Mouse (Mus musculus): ENCODE measurements at regions not wholly inside any gene's neighbourhood (a gene's known extent, or its start where the extent isn't known, plus 50 kb on each side); places are given as distances from the start of the nearest gene placed in this dataset.

- Histone ChIP-seq H3K27ac (peak overlapping the region; percentile 90), H3K36me3 (replicated peaks; ENCODE audit: control insufficient read depth, insufficient read depth) (no peaks in the 10 kb centered on the region), H3K4me1 (replicated peaks; ENCODE audit: control insufficient read depth, insufficient read depth, low read length) (peaks cover 19% of the 10 kb centered on the region), H3K9me3 (ENCODE audit: control insufficient read depth, low read length) (no peaks in the 10 kb centered on the region), H3K9ac (peak overlapping the region; percentile 20; the same call in 1 of the 2 replicates), H3K27me3 (ENCODE audit: control insufficient read depth, insufficient read depth, low read length) (no peaks in the 10 kb centered on the region), H3K4me2 (replicated peaks) (peak overlapping the region; percentile 3), H3K4me3 (replicated peaks; ENCODE audit: low read length) (no peak overlapping the region)
- peak; percentile 56 for DNase-seq (ENCODE audit: low spot score)
- ATAC-seq (ENCODE audit: low FRiP score): peak; percentile 82
- WGBS: 36% methylated on average over 6 of the region's 6 CpGs
These were observed 535.6 kb downstream of the Basp1 start for GRCm38 (mm10) chr15:24877711-24878598.

GRCm38 (mm10) chr15:24876157-24876731, 537.3 kb downstream of the Basp1 start:
- ATAC-seq (ENCODE audit: low FRiP score): peak; percentile 77
- peak overlapping the region; percentile 54 for H3K27ac ChIP-seq
- no peaks in the 10 kb centered on the region for H3K36me3 ChIP-seq (replicated peaks; ENCODE audit: control insufficient read depth, insufficient read depth)
- no peak overlapping the region for H3K9ac ChIP-seq
- H3K4me1 ChIP-seq (replicated peaks; ENCODE audit: control insufficient read depth, insufficient read depth, low read length): peaks cover 19% of the 10 kb centered on the region
- no peaks in the 10 kb centered on the region for H3K27me3 ChIP-seq (ENCODE audit: control insufficient read depth, insufficient read depth, low read length)
- no peaks in the 10 kb centered on the region for H3K9me3 ChIP-seq (ENCODE audit: control insufficient read depth, low read length)
- H3K4me3 ChIP-seq (replicated peaks; ENCODE audit: low read length): no peak overlapping the region
- WGBS: 51% methylated on average over 5 of the region's 5 CpGs
- peak; percentile 65 for DNase-seq (ENCODE audit: low spot score)
- no peak overlapping the region for H3K4me2 ChIP-seq (replicated peaks)

GRCm38 (mm10) chr15:24840271-24840670, 573.3 kb downstream of the Basp1 start:
- H3K4me2 ChIP-seq (replicated peaks): no peak overlapping the region
- H3K36me3 ChIP-seq (replicated peaks; ENCODE audit: control insufficient read depth, insufficient read depth): no peaks in the 10 kb centered on the region
- 68% methylated on average over 2 of the region's 2 CpGs for WGBS
- no peak overlapping the region for H3K27ac ChIP-seq
- H3K4me1 ChIP-seq (replicated peaks; ENCODE audit: control insufficient read depth, insufficient read depth, low read length): no peaks in the 10 kb centered on the region
- no peak overlapping the region for H3K9ac ChIP-seq
- ATAC-seq (ENCODE audit: low FRiP score): no peak
- H3K4me3 ChIP-seq (replicated peaks; ENCODE audit: low read length): no peak overlapping the region
- no peaks in the 10 kb centered on the region for H3K27me3 ChIP-seq (ENCODE audit: control insufficient read depth, insufficient read depth, low read length)
- DNase-seq (ENCODE audit: low spot score): no peak
- H3K9me3 ChIP-seq (ENCODE audit: control insufficient read depth, low read length): no peaks in the 10 kb centered on the region

GRCm38 (mm10) chr15:24838390-24838789, 575.2 kb downstream of the Basp1 start:
- WGBS: 86% methylated on average over 7 of the region's 7 CpGs
- no peaks in the 10 kb centered on the region for H3K36me3 ChIP-seq (replicated peaks; ENCODE audit: control insufficient read depth, insufficient read depth)
- no peak overlapping the region for H3K4me3 ChIP-seq (replicated peaks; ENCODE audit: low read length)
- no peak overlapping the region for H3K9ac ChIP-seq
- H3K9me3 ChIP-seq (ENCODE audit: control insufficient read depth, low read length): no peaks in the 10 kb centered on the region
- no peaks in the 10 kb centered on the region for H3K27me3 ChIP-seq (ENCODE audit: control insufficient read depth, insufficient read depth, low read length)
- ATAC-seq (ENCODE audit: low FRiP score) (no peak), DNase-seq (ENCODE audit: low spot score) (no peak)
- no peak overlapping the region for H3K27ac ChIP-seq
- H3K4me2 ChIP-seq (replicated peaks): no peak overlapping the region
- H3K4me1 ChIP-seq (replicated peaks; ENCODE audit: control insufficient read depth, insufficient read depth, low read length): no peaks in the 10 kb centered on the region

GRCm38 (mm10) chr15:24827881-24828280, 585.7 kb downstream of the Basp1 start:
- WGBS: 76% methylated on average over 1 of the region's 1 CpGs
- ATAC-seq (ENCODE audit: low FRiP score) (no peak), DNase-seq (ENCODE audit: low spot score) (peak; percentile 47)
- H3K4me1 ChIP-seq (replicated peaks; ENCODE audit: control insufficient read depth, insufficient read depth, low read length): no peaks in the 10 kb centered on the region
- H3K9me3 ChIP-seq (ENCODE audit: control insufficient read depth, low read length): no peaks in the 10 kb centered on the region
- H3K9ac ChIP-seq: no peak overlapping the region
- no peak overlapping the region for H3K4me3 ChIP-seq (replicated peaks; ENCODE audit: low read length)
- H3K36me3 ChIP-seq (replicated peaks; ENCODE audit: control insufficient read depth, insufficient read depth): no peaks in the 10 kb centered on the region
- H3K27ac ChIP-seq: no peak overlapping the region
- no peak overlapping the region for H3K4me2 ChIP-seq (replicated peaks)
- no peaks in the 10 kb centered on the region for H3K27me3 ChIP-seq (ENCODE audit: control insufficient read depth, insufficient read depth, low read length)

GRCm38 (mm10) chr15:24827259-24827658, 586.3 kb downstream of the Basp1 start:
- Histone ChIP-seq H3K27ac (no peak overlapping the region), H3K9me3 (ENCODE audit: control insufficient read depth, low read length) (no peaks in the 10 kb centered on the region), H3K27me3 (ENCODE audit: control insufficient read depth, insufficient read depth, low read length) (no peaks in the 10 kb centered on the region), H3K9ac (no peak overlapping the region), H3K4me3 (replicated peaks; ENCODE audit: low read length) (no peak overlapping the region), H3K4me2 (replicated peaks) (no peak overlapping the region), H3K4me1 (replicated peaks; ENCODE audit: control insufficient read depth, insufficient read depth, low read length) (no peaks in the 10 kb centered on the region), H3K36me3 (replicated peaks; ENCODE audit: control insufficient read depth, insufficient read depth) (no peaks in the 10 kb centered on the region)
- DNase-seq (ENCODE audit: low spot score) (no peak), ATAC-seq (ENCODE audit: low FRiP score) (no peak)

GRCm38 (mm10) chr15:24796836-24797235, 616.7 kb downstream of the Basp1 start:
- H3K27ac ChIP-seq: no peak overlapping the region
- no peak for DNase-seq (ENCODE audit: low spot score)
- whole genome bisulfite sequencing: 90% methylated on average over 1 of the region's 1 CpGs

GRCm38 (mm10) chr15:24793381-24793780, 620.2 kb downstream of the Basp1 start:
- H3K4me3 ChIP-seq (replicated peaks; ENCODE audit: low read length): no peak overlapping the region
- no peak overlapping the region for H3K4me2 ChIP-seq (replicated peaks)
- ATAC-seq (ENCODE audit: low FRiP score) (no peak), DNase-seq (ENCODE audit: low spot score) (no peak)
- no peaks in the 10 kb centered on the region for H3K27me3 ChIP-seq (ENCODE audit: control insufficient read depth, insufficient read depth, low read length)
- H3K27ac ChIP-seq: no peak overlapping the region
- H3K36me3 ChIP-seq (replicated peaks; ENCODE audit: control insufficient read depth, insufficient read depth): no peaks in the 10 kb centered on the region
- no peaks in the 10 kb centered on the region for H3K9me3 ChIP-seq (ENCODE audit: control insufficient read depth, low read length)
- no peaks in the 10 kb centered on the region for H3K4me1 ChIP-seq (replicated peaks; ENCODE audit: control insufficient read depth, insufficient read depth, low read length)
- WGBS: 80% methylated on average over 4 of the region's 4 CpGs
- H3K9ac ChIP-seq: no peak overlapping the region

More at GRCm38 (mm10) chr15:24796836-24797235, 616.7 kb downstream of the Basp1 start:
- Histone ChIP-seq H3K4me1 (replicated peaks; ENCODE audit: control insufficient read depth, insufficient read depth, low read length) (no peaks in the 10 kb centered on the region), H3K9me3 (ENCODE audit: control insufficient read depth, low read length) (no peaks in the 10 kb centered on the region), H3K36me3 (replicated peaks; ENCODE audit: control insufficient read depth, insufficient read depth) (no peaks in the 10 kb centered on the region), H3K9ac (no peak overlapping the region), H3K4me2 (replicated peaks) (no peak overlapping the region), H3K4me3 (replicated peaks; ENCODE audit: low read length) (no peak overlapping the region), H3K27me3 (ENCODE audit: control insufficient read depth, insufficient read depth, low read length) (no peaks in the 10 kb centered on the region)
- no peak for ATAC-seq (ENCODE audit: low FRiP score)

GRCm38 (mm10) chr15:24786336-24786735, 627.2 kb downstream of the Basp1 start:
- no peak for ATAC-seq (ENCODE audit: low FRiP score)
- H3K27me3 ChIP-seq (ENCODE audit: control insufficient read depth, insufficient read depth, low read length): no peaks in the 10 kb centered on the region
- no peaks in the 10 kb centered on the region for H3K36me3 ChIP-seq (replicated peaks; ENCODE audit: control insufficient read depth, insufficient read depth)
- H3K27ac ChIP-seq: no peak overlapping the region
- H3K4me3 ChIP-seq (replicated peaks; ENCODE audit: low read length): no peak overlapping the region
- no peaks in the 10 kb centered on the region for H3K9me3 ChIP-seq (ENCODE audit: control insufficient read depth, low read length)
- no peaks in the 10 kb centered on the region for H3K4me1 ChIP-seq (replicated peaks; ENCODE audit: control insufficient read depth, insufficient read depth, low read length)
- WGBS: 78% methylated on average over 3 of the region's 3 CpGs
- no peak overlapping the region for H3K4me2 ChIP-seq (replicated peaks)
- no peak overlapping the region for H3K9ac ChIP-seq
- DNase-seq (ENCODE audit: low spot score): no peak

Measured in hindbrain, embryonic 14.5 days (tissue).